Mouse (Mus musculus) olfactory bulb, adult 2 months (tissue): ENCODE data around the gene Ankrd52.

Source experiments
- CTCF ChIP-seq: fragments of 200-500 bp; IDR thresholded peaks from 2 replicates; pipeline ENCODE4 v1.5.1; 2012; ENCODE audit warnings: low read depth, mild to moderate bottlenecking, low read length, moderate library complexity; ENCODE audit not compliant: insufficient read depth
- POLR2A ChIP-seq: fragments of 200-500 bp; IDR thresholded peaks from 2 replicates; pipeline ENCODE4 v1.6.1; 2012; ENCODE audit warnings: mild to moderate bottlenecking, low read depth, low read length, moderate library complexity; ENCODE audit not compliant: insufficient read depth

GRCm38 (mm10) chr10:128358796-128359195 is 18.1 kb upstream of the Ankrd52 start:
- no peak for TF ChIP-seq CTCF
- no peak for TF ChIP-seq POLR2A
